27 mouse cellular contexts compared by ENCODE assay signal in the genomic region with DNA sequence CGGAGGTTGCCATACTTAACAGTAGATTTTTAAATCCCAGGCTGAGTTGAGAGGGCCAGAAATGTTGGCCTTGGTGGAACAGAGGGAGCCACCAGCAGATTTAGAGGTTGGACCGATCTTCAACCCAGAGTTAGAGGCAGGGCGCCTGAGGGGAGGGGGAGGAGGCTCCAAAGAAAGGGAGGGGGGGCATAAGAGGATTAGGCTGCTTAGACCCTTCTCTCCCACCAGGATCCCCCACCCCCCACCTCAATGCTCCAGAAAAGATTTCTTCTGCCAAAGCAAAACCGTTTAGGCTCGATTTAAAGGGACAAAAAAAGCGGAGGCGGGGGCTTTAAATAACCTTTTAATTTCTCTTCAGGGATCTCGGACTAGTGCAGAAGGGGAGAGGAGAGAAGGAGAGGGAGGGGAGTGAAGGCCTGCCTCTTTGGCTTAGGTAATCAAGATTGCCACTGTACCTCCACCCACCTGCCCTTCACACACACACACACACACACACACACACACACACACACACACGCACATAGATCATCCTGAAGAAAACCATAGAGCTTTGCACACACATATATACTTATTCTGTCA. TPM values are rescaled to one million over a fixed set of nuclear protein-coding genes. Genes with fewer than 3 reads are reported as not detected.
"Had no signal": no experiment of that assay in that cellular context is flagged by ENCODE, and none has a peak within 500 bp of the region (broad histone marks: within the 10 kb centered on the region; RNA-seq: fewer than 3 reads in every experiment).

No protein-coding gene starts in this region.

- H3K9me3 ChIP-seq: intestine, embryonic 15.5 days; limb, embryonic 10.5 days; limb, embryonic 13.5 days; liver, embryonic 12.5 days; liver, embryonic 15.5 days; lung, embryonic 15.5 days; neural tube, embryonic 13.5 days had no signal

- DNase-seq: kidney, adult 11 months; kidney, adult 9 months; kidney, postnatal 25 days; layer of hippocampus, adult 9-11 months; liver; lung, adult 18-20 months; lung, postnatal 10 days; lung, postnatal 4 days; right cerebral cortex, adult 18-20 months; right cerebral cortex, postnatal 14 days; right cerebral cortex, postnatal 4 days; thymus, adult 2 months; thymus, postnatal 14 days; thymus, postnatal 4 days had no signal

- H3K4me3 ChIP-seq: intestine, embryonic 15.5 days; layer of hippocampus, adult 2 months; limb, embryonic 10.5 days; limb, embryonic 13.5 days; liver, embryonic 12.5 days; liver, embryonic 15.5 days; lung, embryonic 15.5 days; myocyte; neural tube, embryonic 13.5 days had no signal

- H3K36me3 ChIP-seq: intestine, embryonic 15.5 days; limb, embryonic 10.5 days; limb, embryonic 13.5 days; liver, embryonic 12.5 days; liver, embryonic 15.5 days; lung, embryonic 15.5 days; neural tube, embryonic 13.5 days had no signal

- H3K27ac ChIP-seq: intestine, embryonic 15.5 days; kidney, postnatal 0 days; layer of hippocampus, adult 2 months; limb, embryonic 10.5 days; limb, embryonic 13.5 days; liver, embryonic 12.5 days; liver, embryonic 15.5 days; lung, embryonic 15.5 days; neural tube, embryonic 13.5 days; stomach, postnatal 0 days had no signal

- ATAC-seq: intestine, embryonic 15.5 days; liver, embryonic 12.5 days had no signal

- H3K4me2 ChIP-seq: intestine, embryonic 15.5 days; limb, embryonic 13.5 days; liver, embryonic 12.5 days; liver, embryonic 15.5 days; lung, embryonic 15.5 days; neural tube, embryonic 13.5 days had no signal

- H3K9ac ChIP-seq: intestine, embryonic 15.5 days; limb, embryonic 13.5 days; liver, embryonic 12.5 days; liver, embryonic 15.5 days; lung, embryonic 15.5 days; neural tube, embryonic 13.5 days had no signal

- H3K4me1 ChIP-seq: liver, embryonic 15.5 days had no signal

RNA-seq across cellular contexts. Expression of a gene that starts 1.6 kb away (rescaled TPM):
- polyA plus RNA-seq: intestine, embryonic 15.5 days; kidney, postnatal 0 days; large intestine, adult 2 months; limb, embryonic 13.5 days; liver, embryonic 12.5 days; liver, embryonic 15.5 days; stomach, embryonic 14.5 days; stomach, postnatal 0 days had no signal

RNA-seq across cellular contexts. Expression of a gene that starts 50.9 kb away (rescaled TPM):
- polyA plus RNA-seq: intestine, embryonic 15.5 days; kidney, postnatal 0 days; large intestine, adult 2 months; limb, embryonic 13.5 days; liver, embryonic 12.5 days; liver, embryonic 15.5 days; lung, embryonic 15.5 days; myocyte; stomach, embryonic 14.5 days; stomach, postnatal 0 days; thymus, adult 2 months had no signal

RNA-seq across cellular contexts. Expression of a gene that starts 57.1 kb away (rescaled TPM):
- polyA plus RNA-seq: intestine, embryonic 15.5 days; large intestine, adult 2 months; limb, embryonic 10.5 days; limb, embryonic 13.5 days; liver, embryonic 12.5 days; liver, embryonic 15.5 days; lung, embryonic 15.5 days; myocyte; stomach, embryonic 14.5 days; stomach, postnatal 0 days had no signal
